Mouse (Mus musculus) MEL (cell line): ENCODE results near the gene Gale. TPM values are rescaled to one million over a fixed set of nuclear protein-coding genes. Genes with fewer than 3 reads are reported as not detected.
A peak's percentile ranks its signal among the peaks of the same experiment; 100 is the strongest.

Experiments
- DNase-seq: peaks from one replicate; pipeline ENCODE4 v3.0.0; 2011; ENCODE audit warnings: low read depth, low spot score
- H3K27ac ChIP-seq: 2 replicates; pipeline ENCODE4 v1.5.1; 2012; ENCODE audit warnings: low read depth, mild to moderate bottlenecking, control low read depth, low read length, moderate library complexity; ENCODE audit not compliant: control insufficient read depth
- H3K27me3 ChIP-seq, 2 experiments: fragments of 150-350 bp in 1 of 2; sonication (generic) in 1 of 2; 2 replicates each; pipeline ENCODE4 v1.6.1; 2012; ENCODE audit warnings: low read length in 2 of 2, mild to moderate bottlenecking in 2 of 2, improper control_type of control experiment in 1 of 2, moderate library complexity in 1 of 2; ENCODE audit not compliant: insufficient read depth in 2 of 2, control insufficient read depth in 1 of 2
- H3K36me3 ChIP-seq, 2 experiments: 2 replicates each; pipeline ENCODE4 v1.6.1; 2012 to 2014; ENCODE audit warnings: low read length in 2 of 2, improper control_type of control experiment in 1 of 2, inconsistent platforms in 1 of 2, mild to moderate bottlenecking in 1 of 2; ENCODE audit not compliant: insufficient read depth in 2 of 2, control insufficient read depth in 1 of 2
- H3K4me1 ChIP-seq, 2 experiments: fragments of 150-350 bp in 1 of 2; sonication (generic) in 1 of 2; 2 replicates each; pipeline ENCODE4 v1.6.1; 2012; ENCODE audit warnings: low read length in 2 of 2, improper control_type of control experiment in 1 of 2, mild to moderate bottlenecking in 1 of 2; ENCODE audit not compliant: insufficient read depth in 2 of 2, control insufficient read depth in 1 of 2
- H3K4me3 ChIP-seq, 2 experiments: fragments of 150-350 bp in 1 of 2; sonication (generic) in 1 of 2; 2 replicates each; pipeline ENCODE4 v1.5.1; 2012; ENCODE audit warnings: low read depth in 2 of 2, low read length in 2 of 2, mild to moderate bottlenecking in 2 of 2, moderate library complexity in 2 of 2, control low read depth in 1 of 2, improper control_type of control experiment in 1 of 2; ENCODE audit not compliant: control insufficient read depth in 1 of 2, insufficient read depth in 1 of 2
- H3K79me2 ChIP-seq: 2 replicates; pipeline ENCODE4 v1.6.1; 2012; ENCODE audit warnings: mild to moderate bottlenecking, low read length, moderate library complexity; ENCODE audit not compliant: control insufficient read depth, poor library complexity, insufficient read depth
- H3K9ac ChIP-seq: 2 replicates; pipeline ENCODE4 v1.6.1; 2012; ENCODE audit warnings: low read depth, mild to moderate bottlenecking, control low read depth, low read length, moderate library complexity; ENCODE audit not compliant: control insufficient read depth, poor library complexity, severe bottlenecking
- H3K9me3 ChIP-seq: fragments of 150-350 bp; sonication (generic); replicated peaks from 2 replicates; pipeline ENCODE4 v1.6.1; 2012; ENCODE audit warnings: mild to moderate bottlenecking, low read length, improper control_type of control experiment, moderate library complexity; ENCODE audit not compliant: insufficient read depth
- BHLHE40 ChIP-seq: IDR thresholded peaks from 2 replicates; pipeline ENCODE4 v1.6.1; 2012; ENCODE audit warnings: low read depth, mild to moderate bottlenecking, inconsistent platforms, low read length, improper control_type of control experiment, borderline replicate concordance
- CHD2 ChIP-seq: IDR thresholded peaks from 2 replicates; pipeline ENCODE4 v1.6.1; 2011; ENCODE audit warnings: low read length, improper control_type of control experiment
- E2F4 ChIP-seq: IDR thresholded peaks from 2 replicates; pipeline ENCODE4 v1.6.1; 2011; ENCODE audit warnings: low read depth, low read length, improper control_type of control experiment, borderline replicate concordance
- ELF1 ChIP-seq: IDR thresholded peaks from 2 replicates; pipeline ENCODE4 v1.6.1; 2014; ENCODE audit warnings: low read depth, mild to moderate bottlenecking, inconsistent platforms, low read length, improper control_type of control experiment, moderate library complexity
- EP300 ChIP-seq, 2 experiments: IDR thresholded peaks; 2 replicates each; pipeline ENCODE4 v1.6.1; 2011; ENCODE audit warnings: improper control_type of control experiment in 2 of 2, low read length in 2 of 2, low read depth in 1 of 2, mild to moderate bottlenecking in 1 of 2
- GABPA ChIP-seq: IDR thresholded peaks from 2 replicates; pipeline ENCODE4 v1.6.1; 2012; ENCODE audit warnings: low read depth, mild to moderate bottlenecking, inconsistent platforms, low read length, improper control_type of control experiment, moderate library complexity
- GATA1 ChIP-seq: IDR thresholded peaks from 2 replicates; pipeline ENCODE4 v1.6.1; 2011; ENCODE audit warnings: low read depth, low read length, improper control_type of control experiment
- HCFC1 ChIP-seq: IDR thresholded peaks from 2 replicates; pipeline ENCODE4 v1.6.1; 2012; ENCODE audit warnings: low read depth, mild to moderate bottlenecking, inconsistent platforms, low read length, improper control_type of control experiment, moderate library complexity
- JUND ChIP-seq: IDR thresholded peaks from 2 replicates; pipeline ENCODE4 v1.6.1; 2011; ENCODE audit warnings: low read depth, mild to moderate bottlenecking, improper control_type of control experiment, low read length
- KAT2A ChIP-seq: conservative IDR thresholded peaks from 2 replicates; pipeline ENCODE4 v1.6.1; 2012; ENCODE audit warnings: low read depth, low read length, improper control_type of control experiment, inconsistent platforms
- MAFK ChIP-seq: IDR thresholded peaks from 2 replicates; pipeline ENCODE4 v1.6.1; 2011; ENCODE audit warnings: low read depth, mild to moderate bottlenecking, low read length, improper control_type of control experiment, borderline replicate concordance
- MAX ChIP-seq: IDR thresholded peaks from 2 replicates; pipeline ENCODE4 v1.6.1; 2011; ENCODE audit warnings: low read length, improper control_type of control experiment
- MAZ ChIP-seq: IDR thresholded peaks from 2 replicates; pipeline ENCODE4 v1.6.1; 2012; ENCODE audit warnings: low read depth, mild to moderate bottlenecking, inconsistent platforms, low read length, improper control_type of control experiment
- MEF2A ChIP-seq: IDR thresholded peaks from 2 replicates; pipeline ENCODE4 v1.6.1; 2014; ENCODE audit warnings: low read depth, mild to moderate bottlenecking, inconsistent platforms, low read length, improper control_type of control experiment; ENCODE audit not compliant: poor library complexity, insufficient replicate concordance, severe bottlenecking; ENCODE audit errors: extremely low read depth
- MXI1 ChIP-seq: IDR thresholded peaks from 2 replicates; pipeline ENCODE4 v1.6.1; 2011; ENCODE audit warnings: mild to moderate bottlenecking, low read depth, low read length, improper control_type of control experiment
- MYB ChIP-seq: IDR thresholded peaks from 2 replicates; pipeline ENCODE4 v1.6.1; 2011; ENCODE audit warnings: mild to moderate bottlenecking, low read depth, low read length, improper control_type of control experiment
- MYC ChIP-seq: IDR thresholded peaks from 2 replicates; pipeline ENCODE4 v1.6.1; 2011; ENCODE audit warnings: low read depth, mild to moderate bottlenecking, low read length, improper control_type of control experiment, moderate library complexity
- NELFE ChIP-seq: IDR thresholded peaks from 2 replicates; pipeline ENCODE4 v1.6.1; 2011; ENCODE audit warnings: low read depth, low read length, improper control_type of control experiment
- NRF1 ChIP-seq: IDR thresholded peaks from 2 replicates; pipeline ENCODE4 v1.6.1; 2014; ENCODE audit warnings: low read depth, mild to moderate bottlenecking, inconsistent platforms, low read length, improper control_type of control experiment, moderate library complexity; ENCODE audit not compliant: poor library complexity, insufficient read depth, severe bottlenecking
- POLR2A ChIP-seq, 2 experiments: IDR thresholded peaks; 2 replicates each; pipeline ENCODE4 v1.6.1; 2011 to 2012; ENCODE audit warnings: low read length in 2 of 2, mild to moderate bottlenecking in 2 of 2, control low read depth in 1 of 2, improper control_type of control experiment in 1 of 2, low read depth in 1 of 2, moderate library complexity in 1 of 2; ENCODE audit not compliant: control insufficient read depth in 1 of 2, insufficient read depth in 1 of 2, poor library complexity in 1 of 2
- POLR2AphosphoS2 ChIP-seq: IDR thresholded peaks from 2 replicates; pipeline ENCODE4 v1.6.1; 2011; ENCODE audit warnings: low read length, improper control_type of control experiment
- POLR2AphosphoS5 ChIP-seq: IDR thresholded peaks from 2 replicates; pipeline ENCODE4 v1.6.1; 2012; ENCODE audit warnings: low read depth, borderline replicate concordance, mild to moderate bottlenecking, inconsistent platforms, low read length, moderate library complexity, mixed read lengths
- RAD21 ChIP-seq: IDR thresholded peaks from 2 replicates; pipeline ENCODE4 v1.6.1; 2011; ENCODE audit warnings: mild to moderate bottlenecking, low read depth, low read length, improper control_type of control experiment
- RCOR1 ChIP-seq: IDR thresholded peaks from 2 replicates; pipeline ENCODE4 v1.6.1; 2012; ENCODE audit warnings: low read depth, mild to moderate bottlenecking, inconsistent platforms, low read length, improper control_type of control experiment
- SIN3A ChIP-seq: IDR thresholded peaks from 2 replicates; pipeline ENCODE4 v1.6.1; 2012; ENCODE audit warnings: low read length, improper control_type of control experiment, inconsistent platforms
- SMC3 ChIP-seq: IDR thresholded peaks from 2 replicates; pipeline ENCODE4 v1.6.1; 2011; ENCODE audit warnings: low read depth, low read length, improper control_type of control experiment
- TAL1 ChIP-seq: IDR thresholded peaks from 2 replicates; pipeline ENCODE4 v1.6.1; 2012; ENCODE audit warnings: mild to moderate bottlenecking, inconsistent platforms, low read length, moderate library complexity, mixed read lengths
- UBTF ChIP-seq: IDR thresholded peaks from 2 replicates; pipeline ENCODE4 v1.6.1; 2012; ENCODE audit warnings: low read depth, mild to moderate bottlenecking, inconsistent platforms, low read length, improper control_type of control experiment, moderate library complexity, borderline replicate concordance; ENCODE audit not compliant: insufficient read depth
- USF1 ChIP-seq: IDR thresholded peaks from 2 replicates; pipeline ENCODE4 v1.6.1; 2014; ENCODE audit warnings: low read depth, mild to moderate bottlenecking, inconsistent platforms, low read length, improper control_type of control experiment, moderate library complexity
- ZC3H11A ChIP-seq: IDR thresholded peaks from 2 replicates; pipeline ENCODE4 v1.6.1; 2012; ENCODE audit warnings: low read depth, mild to moderate bottlenecking, inconsistent platforms, low read length, improper control_type of control experiment
- ZMIZ1 ChIP-seq: IDR thresholded peaks from 2 replicates; pipeline ENCODE4 v1.6.1; 2012; ENCODE audit warnings: low read depth, mild to moderate bottlenecking, inconsistent platforms, low read length, improper control_type of control experiment, moderate library complexity
- ZNF384 ChIP-seq: IDR thresholded peaks from 2 replicates; pipeline ENCODE4 v1.6.1; 2012; ENCODE audit warnings: low read depth, mild to moderate bottlenecking, inconsistent platforms, low read length, improper control_type of control experiment
- polyA plus RNA-seq, 2 experiments: library from polyadenylated mRNA; stranded (reverse) in 1 of 2; unstranded in 1 of 2; fragments of >175 nt in 1 of 2; fragments of >200 nt in 1 of 2; gene quantifications; 2 replicates each; pipeline versions ENCODE4 v1.2.1 to v1.2.4; 2012; ENCODE audit warnings: low replicate concordance in 2 of 2, low read depth in 1 of 2; ENCODE audit not compliant: insufficient read length in 2 of 2, insufficient read depth in 1 of 2, missing spikeins in 1 of 2
- total RNA-seq: library from RNA; depleted of rRNA; stranded (reverse); fragments of 300-350 nt; gene quantifications from 2 replicates; pipeline ENCODE4 v1.2.3, GENCODE M21; 2012

Gene Gale
- total and polyA plus RNA-seq, 3 experiments = 24.5 to 31.2 TPM; not detected in 1

DNA sequence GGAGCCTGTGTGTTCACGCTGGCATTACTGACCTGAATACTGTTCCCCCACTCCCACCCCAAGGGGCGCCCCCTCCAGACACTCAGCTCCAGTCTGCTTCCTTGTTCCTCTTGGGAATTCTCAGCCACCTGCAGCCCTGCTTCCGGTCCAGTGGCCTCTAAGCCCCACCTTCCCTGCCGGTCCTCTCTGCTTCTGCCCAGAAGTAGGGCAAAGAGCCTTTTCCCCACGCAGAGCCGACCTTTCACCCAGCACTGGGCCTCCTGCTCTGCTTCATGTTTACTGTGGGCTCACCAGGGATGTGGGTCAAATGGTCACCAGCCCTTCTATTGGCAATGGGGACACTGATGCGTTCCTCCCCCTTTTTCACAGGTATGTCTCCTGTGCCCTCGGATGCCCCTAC, 5.2 kb upstream of the Gale start:
- Histone ChIP-seq H3K9me3 (no peaks in the 10 kb centered on the region), H3K9ac (no peak overlapping the region), H3K27ac (no peak overlapping the region), H3K36me3 (peaks cover 0 to 6% of the 10 kb centered on the region in 2 experiments; a peak in 2 of 4 replicates), H3K79me2 (peaks cover 3% of the 10 kb centered on the region; the same call in 1 of the 2 replicates), H3K27me3 (no peaks in the 10 kb centered on the region), H3K4me3 (no peak overlapping the region), H3K4me1 (peaks cover 4 to 7% of the 10 kb centered on the region in 2 experiments; a peak in 3 of 4 replicates)
- no peak for TF ChIP-seq NELFE
- no peak for TF ChIP-seq POLR2AphosphoS2
- TF ChIP-seq CHD2 = no peak
- no peak for TF ChIP-seq MAZ
- TF ChIP-seq USF1 = no peak
- TF ChIP-seq MAFK = no peak
- TF ChIP-seq KAT2A = no peak
- TF ChIP-seq MYC = no peak
- TF ChIP-seq E2F4 = no peak
- no peak for TF ChIP-seq POLR2AphosphoS5
- TF ChIP-seq MEF2A = no peak
- no peak for TF ChIP-seq ZC3H11A
- no peak for TF ChIP-seq SIN3A
- no peak for TF ChIP-seq TAL1
- no peak for TF ChIP-seq MXI1
- TF ChIP-seq GATA1 = no peak
- no peak for TF ChIP-seq NRF1
- no peak for TF ChIP-seq ELF1
- TF ChIP-seq EP300 (IDR thresholded peaks at IDR 0.05; ENCODE audit: low read depth in 1 of 2, low read length in 2 of 2) = no peak
- no peak for TF ChIP-seq BHLHE40
- no peak for DNase-seq

DNA sequence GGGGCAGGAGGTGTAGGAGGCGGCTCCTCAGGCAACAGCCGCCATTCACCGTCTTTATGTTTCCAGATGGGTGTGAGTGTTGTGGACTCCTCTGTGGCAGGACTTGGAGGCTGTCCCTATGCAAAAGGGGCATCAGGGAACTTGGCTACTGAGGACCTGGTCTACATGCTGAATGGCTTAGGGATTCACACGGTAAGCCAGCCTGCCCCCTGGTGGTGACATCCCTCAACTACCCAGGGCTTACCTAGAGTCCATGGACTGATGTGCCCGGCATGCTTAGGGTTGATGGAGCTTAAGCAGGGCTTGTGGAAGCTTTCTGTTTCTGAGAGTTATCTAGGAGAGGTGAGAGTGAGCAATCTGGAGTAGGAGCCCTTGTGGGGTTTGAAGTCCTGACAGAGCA, 2.8 kb upstream of the Gale start:
- Histone ChIP-seq H3K27me3 (no peaks in the 10 kb centered on the region), H3K9ac (no peak overlapping the region), H3K79me2 (peaks cover 7% of the 10 kb centered on the region; the same call in 1 of the 2 replicates), H3K4me3 (no peak overlapping the region), H3K27ac (no peak overlapping the region), H3K36me3 (peaks cover 0 to 6% of the 10 kb centered on the region in 2 experiments; a peak in 2 of 4 replicates), H3K9me3 (no peaks in the 10 kb centered on the region), H3K4me1 (peaks cover 4 to 7% of the 10 kb centered on the region in 2 experiments; a peak in 3 of 4 replicates)
- peak; percentile 90 for DNase-seq
- TF ChIP-seq EP300 (IDR thresholded peaks at IDR 0.05; ENCODE audit: low read depth in 1 of 2, low read length in 2 of 2) = no peak
- TF ChIP-seq BHLHE40 = no peak
- no peak for TF ChIP-seq ZMIZ1
- no peak for TF ChIP-seq NELFE
- TF ChIP-seq UBTF = no peak
- TF ChIP-seq MYB = no peak
- TF ChIP-seq ZC3H11A = peak; percentile 78
- no peak for TF ChIP-seq POLR2AphosphoS5
- TF ChIP-seq POLR2A (IDR thresholded peaks at IDR 0.05; ENCODE audit: control insufficient read depth in 1 of 2, insufficient read depth in 1 of 2, low read depth in 1 of 2, low read length in 2 of 2, poor library complexity in 1 of 2) = no peak; a peak in 1 of 4 replicates
- no peak for TF ChIP-seq ZNF384
- TF ChIP-seq MAZ = no peak
- TF ChIP-seq HCFC1 = 0 out of 2 replicates have a peak, but pooled peaks have one; percentile 32
- TF ChIP-seq SIN3A = peak; percentile 63; the same call in 1 of the 2 replicates
- TF ChIP-seq RCOR1 = no peak
- peak; percentile 94 for TF ChIP-seq SMC3
- TF ChIP-seq RAD21 = peak; percentile 79
- 0 out of 2 replicates have a peak, but pooled peaks have one; percentile 35 for TF ChIP-seq JUND
- no peak for TF ChIP-seq USF1
- no peak for TF ChIP-seq MEF2A
- no peak for TF ChIP-seq TAL1
- TF ChIP-seq MAX = peak; percentile 34; the same call in 1 of the 2 replicates
- no peak for TF ChIP-seq CHD2
- no peak for TF ChIP-seq GABPA
